Mouse (Mus musculus): ENCODE measurements at regions not wholly inside any gene's neighbourhood (a gene's known extent, or its start where the extent isn't known, plus 50 kb on each side); places are given as distances from the start of the nearest gene placed in this dataset.
A peak's percentile ranks its signal among the peaks of the same experiment; 100 is the strongest.

- no peaks in the 10 kb centered on the region for H3K9me3 ChIP-seq (ENCODE audit: control insufficient read depth)
- no peak overlapping the region for H3K4me2 ChIP-seq (replicated peaks; ENCODE audit: low read depth)
- 88% methylated on average over 4 of the region's 4 CpGs for WGBS
- no peak for TF ChIP-seq CTCF (IDR thresholded peaks at IDR 0.05; ENCODE audit: low read depth)
- H3K9ac ChIP-seq (ENCODE audit: low read depth, low read length) = no peak overlapping the region
- no peaks in the 10 kb centered on the region for H3K36me3 ChIP-seq (ENCODE audit: control insufficient read depth, insufficient read depth)
- no peak overlapping the region for H3K4me3 ChIP-seq (ENCODE audit: low read depth, low read length)
- ATAC-seq = no peak
- H3K27me3 ChIP-seq (replicated peaks; ENCODE audit: control insufficient read depth, insufficient read depth, low read length) = no peaks in the 10 kb centered on the region
- H3K4me1 ChIP-seq (replicated peaks; ENCODE audit: control insufficient read depth, insufficient read depth, low read length) = no peaks in the 10 kb centered on the region
- no peak overlapping the region for H3K27ac ChIP-seq (ENCODE audit: low read depth, low read length)
Observed at GRCm38 (mm10) chr16:24326571-24326970, 66.7 kb upstream of the Lpp start.

DNA sequence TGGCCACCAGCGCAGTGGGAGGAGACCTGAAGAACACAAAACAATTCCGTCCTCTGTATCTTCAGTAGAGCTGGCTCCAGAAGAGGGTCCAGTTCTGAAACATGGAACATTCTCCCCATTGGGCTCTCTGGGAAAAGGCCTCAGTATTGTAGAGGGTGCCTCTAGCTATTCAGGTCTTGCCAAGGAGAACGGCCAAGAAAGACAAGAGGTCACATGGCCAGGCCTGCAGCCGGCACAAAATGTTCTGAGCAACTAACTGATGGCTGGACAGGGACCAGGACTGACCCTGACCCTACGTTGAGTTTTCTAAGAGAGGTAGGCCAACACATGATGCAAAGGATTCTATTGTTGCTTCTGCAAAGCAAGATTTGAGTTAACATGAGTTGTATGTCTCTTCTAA lies 67.3 kb upstream of the Lpp start:
- Histone ChIP-seq H3K36me3 (ENCODE audit: control insufficient read depth, insufficient read depth) (no peaks in the 10 kb centered on the region), H3K9ac (ENCODE audit: low read depth, low read length) (no peak overlapping the region), H3K4me2 (replicated peaks; ENCODE audit: low read depth) (no peak overlapping the region), H3K4me3 (ENCODE audit: low read depth, low read length) (no peak overlapping the region), H3K4me1 (replicated peaks; ENCODE audit: control insufficient read depth, insufficient read depth, low read length) (no peaks in the 10 kb centered on the region), H3K9me3 (ENCODE audit: control insufficient read depth) (no peaks in the 10 kb centered on the region), H3K27ac (ENCODE audit: low read depth, low read length) (no peak overlapping the region), H3K27me3 (replicated peaks; ENCODE audit: control insufficient read depth, insufficient read depth, low read length) (no peaks in the 10 kb centered on the region)
- no peak for TF ChIP-seq CTCF (IDR thresholded peaks at IDR 0.05; ENCODE audit: low read depth)
- WGBS = 88% methylated on average over 5 of the region's 5 CpGs
- ATAC-seq = no peak

DNA sequence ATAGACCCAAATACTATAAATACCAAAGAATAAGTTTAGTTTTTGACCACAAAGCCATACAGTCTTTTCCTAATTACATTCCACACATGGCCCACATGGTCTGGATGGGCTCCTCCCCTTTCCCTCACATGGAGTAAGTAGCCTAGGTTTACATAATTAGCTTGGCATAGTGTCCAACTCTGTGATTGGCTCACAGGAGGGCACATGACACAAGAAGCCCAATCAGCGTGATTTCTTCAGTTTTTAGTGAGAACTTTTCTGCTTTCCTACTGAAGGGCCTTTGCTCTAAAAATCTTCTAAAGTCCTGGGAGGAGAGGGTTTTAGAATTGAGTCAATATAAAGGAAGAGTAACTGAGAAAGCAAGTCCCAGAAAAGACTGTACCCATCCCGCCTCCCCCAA lies 68.4 kb upstream of the Lpp start:
- Histone ChIP-seq H3K4me2 (replicated peaks; ENCODE audit: low read depth) (no peak overlapping the region), H3K9ac (ENCODE audit: low read depth, low read length) (no peak overlapping the region), H3K27ac (ENCODE audit: low read depth, low read length) (no peak overlapping the region), H3K9me3 (ENCODE audit: control insufficient read depth) (no peaks in the 10 kb centered on the region), H3K36me3 (ENCODE audit: control insufficient read depth, insufficient read depth) (no peaks in the 10 kb centered on the region), H3K4me1 (replicated peaks; ENCODE audit: control insufficient read depth, insufficient read depth, low read length) (no peaks in the 10 kb centered on the region), H3K27me3 (replicated peaks; ENCODE audit: control insufficient read depth, insufficient read depth, low read length) (no peaks in the 10 kb centered on the region), H3K4me3 (ENCODE audit: low read depth, low read length) (no peak overlapping the region)
- TF ChIP-seq CTCF (IDR thresholded peaks at IDR 0.05; ENCODE audit: low read depth) = no peak
- no peak for ATAC-seq
- 86% methylated on average over 2 of the region's 2 CpGs for WGBS

DNA sequence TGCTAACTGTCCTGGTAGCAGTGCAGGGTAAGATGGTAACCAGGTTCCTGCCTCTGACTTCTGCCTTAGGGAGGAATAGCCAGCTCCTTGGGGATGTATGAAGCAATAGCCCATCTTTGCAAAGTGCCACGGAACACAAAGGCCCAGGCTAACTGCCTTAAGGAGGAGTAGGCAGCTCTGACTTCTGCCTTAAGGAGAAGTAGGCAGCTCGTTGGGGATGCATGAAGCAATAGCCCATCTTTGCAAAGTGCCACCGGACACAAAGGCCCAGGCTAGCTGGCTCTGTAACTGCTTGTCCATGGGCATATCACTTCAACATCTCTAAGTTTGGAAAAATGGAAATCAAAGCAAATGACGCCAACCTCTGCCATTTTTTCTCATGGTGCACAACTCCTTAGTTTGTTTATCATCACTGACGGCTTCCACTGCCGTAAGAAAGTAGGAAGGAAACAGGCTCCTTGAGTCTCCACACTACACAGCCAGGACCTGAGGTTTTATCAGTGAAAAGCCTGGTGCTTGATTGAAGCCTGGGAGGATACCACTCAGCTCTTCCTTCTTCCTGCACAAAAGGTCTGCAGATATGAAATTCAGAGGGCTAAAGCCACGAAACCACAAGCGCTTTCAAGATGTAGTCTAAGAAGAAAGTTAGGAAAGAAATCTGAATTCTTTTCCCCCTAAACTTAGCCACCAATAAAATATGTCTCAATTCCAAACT lies 74.4 kb upstream of the Lpp start:
- WGBS = 80% methylated on average over 8 of the region's 8 CpGs
- Histone ChIP-seq H3K4me3 (ENCODE audit: low read depth, low read length) (no peak overlapping the region), H3K4me1 (replicated peaks; ENCODE audit: control insufficient read depth, insufficient read depth, low read length) (no peaks in the 10 kb centered on the region), H3K27me3 (replicated peaks; ENCODE audit: control insufficient read depth, insufficient read depth, low read length) (no peaks in the 10 kb centered on the region), H3K27ac (ENCODE audit: low read depth, low read length) (no peak overlapping the region), H3K4me2 (replicated peaks; ENCODE audit: low read depth) (no peak overlapping the region), H3K36me3 (ENCODE audit: control insufficient read depth, insufficient read depth) (no peaks in the 10 kb centered on the region), H3K9ac (ENCODE audit: low read depth, low read length) (no peak overlapping the region), H3K9me3 (ENCODE audit: control insufficient read depth) (no peaks in the 10 kb centered on the region)
- no peak for TF ChIP-seq CTCF (IDR thresholded peaks at IDR 0.05; ENCODE audit: low read depth)
- no peak for ATAC-seq

DNA sequence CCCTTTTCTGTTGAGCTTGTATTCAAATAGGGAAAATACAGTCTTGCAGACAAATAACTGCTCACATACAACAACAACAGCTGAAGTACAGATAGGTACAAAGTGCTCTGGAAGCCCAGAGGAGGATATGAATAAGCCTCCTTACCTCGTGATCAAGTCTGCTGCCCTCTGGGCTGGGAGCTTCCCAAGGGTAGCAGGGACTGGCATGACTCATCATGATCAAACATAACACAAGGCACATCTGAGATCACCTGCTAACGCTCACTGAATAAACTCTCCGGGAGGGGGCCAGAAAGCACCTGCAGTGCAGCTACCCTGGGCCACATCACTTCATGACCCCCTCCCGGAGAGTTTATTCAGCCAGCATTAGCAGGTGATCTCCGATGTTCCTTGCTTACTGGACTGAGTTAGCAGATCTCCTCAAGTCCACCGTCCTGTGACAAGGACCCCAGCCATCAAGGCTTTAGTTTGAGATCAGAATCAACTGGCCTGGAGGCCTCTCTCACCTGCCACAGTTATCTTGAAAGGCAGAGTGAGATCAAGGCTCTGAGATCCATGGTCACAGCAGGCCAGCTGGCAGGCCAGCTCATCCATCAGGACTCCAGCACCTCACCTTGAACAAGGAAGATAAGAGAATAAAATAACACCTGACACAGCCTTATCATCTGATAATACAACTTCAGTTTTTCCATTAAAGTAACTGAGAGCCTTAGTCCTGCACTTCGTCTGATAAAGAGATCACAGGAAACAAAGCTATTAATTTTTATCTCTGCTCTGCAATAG lies 79.6 kb upstream of the Lpp start:
- Histone ChIP-seq H3K4me1 (replicated peaks; ENCODE audit: control insufficient read depth, insufficient read depth, low read length) (no peaks in the 10 kb centered on the region), H3K4me3 (ENCODE audit: low read depth, low read length) (no peak overlapping the region), H3K36me3 (ENCODE audit: control insufficient read depth, insufficient read depth) (no peaks in the 10 kb centered on the region), H3K9me3 (ENCODE audit: control insufficient read depth) (no peaks in the 10 kb centered on the region), H3K27ac (ENCODE audit: low read depth, low read length) (peak overlapping the region; percentile 73), H3K27me3 (replicated peaks; ENCODE audit: control insufficient read depth, insufficient read depth, low read length) (no peaks in the 10 kb centered on the region), H3K4me2 (replicated peaks; ENCODE audit: low read depth) (0 out of 2 replicates have a peak overlapping the region, but pooled peaks have one; percentile 10), H3K9ac (ENCODE audit: low read depth, low read length) (no peak overlapping the region)
- 30% methylated on average over 7 of the region's 7 CpGs for WGBS
- peak; percentile 26; the same call in 1 of the 2 replicates for TF ChIP-seq CTCF (IDR thresholded peaks at IDR 0.05; ENCODE audit: low read depth)
- ATAC-seq = peak; percentile 96

- no peak for TF ChIP-seq CTCF (IDR thresholded peaks at IDR 0.05; ENCODE audit: low read depth)
- Histone ChIP-seq H3K9me3 (ENCODE audit: control insufficient read depth) (no peaks in the 10 kb centered on the region), H3K9ac (ENCODE audit: low read depth, low read length) (no peak overlapping the region), H3K4me3 (ENCODE audit: low read depth, low read length) (no peak overlapping the region), H3K4me1 (replicated peaks; ENCODE audit: control insufficient read depth, insufficient read depth, low read length) (no peaks in the 10 kb centered on the region), H3K4me2 (replicated peaks; ENCODE audit: low read depth) (no peak overlapping the region), H3K36me3 (ENCODE audit: control insufficient read depth, insufficient read depth) (no peaks in the 10 kb centered on the region), H3K27ac (ENCODE audit: low read depth, low read length) (no peak overlapping the region), H3K27me3 (replicated peaks; ENCODE audit: control insufficient read depth, insufficient read depth, low read length) (no peaks in the 10 kb centered on the region)
- no peak for ATAC-seq
- 87% methylated on average over 1 of the region's 1 CpGs for WGBS
Observed at GRCm38 (mm10) chr16:24305391-24305790, 87.9 kb upstream of the Lpp start.

Data from intestine, postnatal 0 days (tissue).